Mouse (Mus musculus): Measurements from ENCODE around the gene Atp2c1. TPM values are rescaled to one million over a fixed set of nuclear protein-coding genes. Genes with fewer than 3 reads are reported as not detected.

Gene Atp2c1
- 45.8 and 53.1 TPM in 2 replicates for total RNA-seq (2012; rRNA removed)
- 51.7 and 62.6 TPM in 2 replicates for total RNA-seq (2014; rRNA removed)
- polyA plus RNA-seq (2012; ENCODE audit: insufficient read length, low read depth) = 60.0 and 60.7 TPM in 2 replicates

DNA sequence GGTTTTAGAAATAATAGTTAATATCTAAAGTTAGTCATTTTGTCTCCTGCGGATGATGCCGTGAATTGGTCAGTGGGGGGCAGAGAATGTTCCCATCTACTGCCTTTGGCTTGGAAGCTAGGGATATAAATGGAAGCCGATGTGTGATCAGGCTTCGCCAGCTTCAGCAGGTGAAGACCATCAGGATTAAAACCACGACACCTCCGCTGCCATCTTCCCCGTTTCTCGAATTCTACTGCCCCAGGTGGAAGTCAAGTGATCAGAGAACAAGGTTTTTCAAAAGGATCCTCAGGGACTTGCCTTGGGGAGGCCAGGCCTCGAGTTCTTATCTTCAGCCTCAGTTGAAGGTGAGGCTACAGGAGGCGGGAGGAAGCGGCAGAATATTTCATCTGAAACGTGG, at the start of gene Atp2c1:
Gene Atp2c1 (minus strand): TSS at position 101 of the 400 bp plus-strand sequence.
- Histone ChIP-seq H3K9ac (ENCODE audit: insufficient read depth, low read depth) (no peak within 1 kb of the TSS), H3K4me2 (ENCODE audit: insufficient read depth, low read depth, poor library complexity, severe bottlenecking) (no peak within 1 kb of the TSS), H3K9me3 (replicated peaks; ENCODE audit: low read length) (no peaks in the 10 kb centered on the region), H3K79me2 (replicated peaks; ENCODE audit: control insufficient read depth, extremely low read depth, insufficient read depth, poor library complexity, severe bottlenecking) (no peaks in the 10 kb centered on the region), H3K4me3 (replicated peaks in 1 of 3; ENCODE audit: low read depth in 2 of 3, low read length in 2 of 3, poor library complexity in 1 of 3) (no peak within 1 kb of the TSS), H3K27me3 (replicated peaks) (peaks cover 45% of the 10 kb centered on the region), H3K4me1 (ENCODE audit: control insufficient read depth in 1 of 2, insufficient read depth in 2 of 2) (no peaks in the 10 kb centered on the region), H3K27ac (ENCODE audit: insufficient read depth, low read depth) (no peak within 1 kb of the TSS), H3K36me3 (replicated peaks in 1 of 2; ENCODE audit: control insufficient read depth in 1 of 2, insufficient read depth in 1 of 2, low read length in 1 of 2) (no peaks in the 10 kb centered on the region)
- no peak for DNase-seq (ENCODE audit: extremely low read depth)
- dilution Hi-C loops (cut with MboI; ENCODE audit: extremely low pct_ligation_motif_present, extremely low pct_unique_long_range_greater_than_20kb, low sequenced_read_pairs) (no loop called here), in situ Hi-C loops (cut with MboI; ENCODE audit: low pct_ligation_motif_present, low pct_unique_long_range_greater_than_20kb, low sequenced_read_pairs) (no loop called here)
- TF ChIP-seq SMC3 (IDR thresholded peaks at IDR 0.05; ENCODE audit: low read depth, low read length) (no peak), BHLHE40 (IDR thresholded peaks at IDR 0.05; ENCODE audit: low read depth, low read length) (no peak), ZNF384 (IDR thresholded peaks at IDR 0.05; ENCODE audit: low read depth, low read length) (no peak), CHD2 (IDR thresholded peaks at IDR 0.05; ENCODE audit: low read length) (no peak)

DNA sequence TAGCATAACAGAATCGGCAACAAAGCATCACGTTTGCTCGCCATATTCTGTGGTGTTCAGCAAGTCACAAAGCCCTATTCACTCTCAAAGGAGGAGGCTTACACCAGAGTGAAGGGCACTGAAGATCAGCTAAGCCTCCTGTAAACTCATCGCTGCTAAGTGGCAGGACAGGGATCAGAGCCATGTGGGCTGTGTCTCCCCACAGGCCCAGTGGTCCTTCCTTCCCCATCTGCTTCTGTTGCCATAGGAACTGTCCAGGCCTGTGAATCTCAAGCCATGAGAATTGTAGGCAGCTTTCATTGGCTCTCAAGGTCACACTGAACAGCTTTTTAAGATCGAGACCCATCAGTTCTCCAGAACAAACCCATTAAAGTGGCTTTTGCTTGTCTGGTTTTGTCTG, 30.3 kb upstream of the Atp2c1 start:
- no peaks in the 10 kb centered on the region for H3K4me1 ChIP-seq (ENCODE audit: control insufficient read depth in 1 of 2, insufficient read depth in 2 of 2)
- no peak overlapping the region for H3K4me2 ChIP-seq (ENCODE audit: insufficient read depth, low read depth, poor library complexity, severe bottlenecking)
- no peak overlapping the region for H3K4me3 ChIP-seq (replicated peaks in 1 of 3; ENCODE audit: low read depth in 2 of 3, low read length in 2 of 3, poor library complexity in 1 of 3)
- no peak overlapping the region for H3K27ac ChIP-seq (ENCODE audit: insufficient read depth, low read depth)
- H3K9ac ChIP-seq (ENCODE audit: insufficient read depth, low read depth) = no peak overlapping the region
- in situ Hi-C loops (cut with MboI; ENCODE audit: low pct_ligation_motif_present, low pct_unique_long_range_greater_than_20kb, low sequenced_read_pairs) = no loop called here
- peaks cover 21% of the 10 kb centered on the region for H3K27me3 ChIP-seq (replicated peaks)
- H3K79me2 ChIP-seq (replicated peaks; ENCODE audit: control insufficient read depth, extremely low read depth, insufficient read depth, poor library complexity, severe bottlenecking) = no peaks in the 10 kb centered on the region
- dilution Hi-C loops (cut with MboI; ENCODE audit: extremely low pct_ligation_motif_present, extremely low pct_unique_long_range_greater_than_20kb, low sequenced_read_pairs) = no loop called here
- H3K36me3 ChIP-seq (replicated peaks in 1 of 2; ENCODE audit: control insufficient read depth in 1 of 2, insufficient read depth in 1 of 2, low read length in 1 of 2) = no peaks in the 10 kb centered on the region
- no peak for DNase-seq (ENCODE audit: extremely low read depth)
- no peaks in the 10 kb centered on the region for H3K9me3 ChIP-seq (replicated peaks; ENCODE audit: low read length)
- TF ChIP-seq ZKSCAN1 (IDR thresholded peaks at IDR 0.05; ENCODE audit: borderline replicate concordance, low read depth, low read length) (no peak), ZC3H11A (IDR thresholded peaks at IDR 0.05; ENCODE audit: low read depth, low read length) (no peak), CHD1 (IDR thresholded peaks at IDR 0.05; ENCODE audit: low read depth, low read length) (no peak), SMC3 (IDR thresholded peaks at IDR 0.05; ENCODE audit: low read depth, low read length) (no peak), USF1 (IDR thresholded peaks at IDR 0.05; ENCODE audit: low read depth, low read length) (no peak), NRF1 (IDR thresholded peaks at IDR 0.05; ENCODE audit: low read depth, low read length) (no peak), JUND (conservative IDR thresholded peaks at IDR 0.05; ENCODE audit: low read depth, low read length) (no peak), CHD2 (IDR thresholded peaks at IDR 0.05; ENCODE audit: low read length) (no peak), SIN3A (IDR thresholded peaks at IDR 0.05; ENCODE audit: low read length) (no peak), MAFK (IDR thresholded peaks at IDR 0.05; ENCODE audit: insufficient replicate concordance, low read length) (no peak), ZNF384 (IDR thresholded peaks at IDR 0.05; ENCODE audit: low read depth, low read length) (no peak), TCF12 (IDR thresholded peaks at IDR 0.05; ENCODE audit: low read depth, low read length) (no peak), POLR2AphosphoS2 (IDR thresholded peaks at IDR 0.05; ENCODE audit: low read depth, low read length) (no peak), POLR2A (IDR thresholded peaks at IDR 0.05; ENCODE audit: low read depth, low read length) (no peak), MXI1 (IDR thresholded peaks at IDR 0.05; ENCODE audit: low read depth, low read length) (no peak), GABPA (IDR thresholded peaks at IDR 0.05; ENCODE audit: insufficient replicate concordance, low read depth, low read length) (no peak), PAX5 (IDR thresholded peaks at IDR 0.05; ENCODE audit: low read length) (no peak), MYC (IDR thresholded peaks at IDR 0.05; ENCODE audit: low read depth, low read length) (no peak), CTCF (conservative IDR thresholded peaks at IDR 0.05 in 1 of 2, IDR thresholded peaks at IDR 0.05 in 1 of 2; ENCODE audit: low read depth in 2 of 2, low read length in 2 of 2) (no peak)
